Mouse (Mus musculus) stomach, postnatal 0 days (tissue): ENCODE results near the gene Egfr.

Experiments
- CTCF ChIP-seq: IDR thresholded peaks from 2 replicates; pipeline ENCODE4 v1.5.1; 2016; ENCODE audit warnings: antibody characterized with exemption, low read depth, mild to moderate bottlenecking, moderate library complexity
- EP300 ChIP-seq: optimal IDR thresholded peaks from 2 replicates; pipeline ENCODE3; 2016; ENCODE audit warnings: antibody characterized with exemption

- TF ChIP-seq CTCF (no peak), EP300 (no peak)
These were observed 162.8 kb downstream of the Egfr start for GRCm38 (mm10) chr11:16914756-16915155.
